Mouse (Mus musculus) T-helper 2 cell (primary cell): ENCODE results near the gene Fbxl8.

Experiments used
- in situ Hi-C: fragments of 300-600 bp; cut with MboI, MseI; formaldehyde crosslinking; loops from one replicate; pipeline ENCODE4 v1.15.1; 2025; ENCODE audit warnings: high pct_unique_total_duplicates

Fbxl8 gene

DNA sequence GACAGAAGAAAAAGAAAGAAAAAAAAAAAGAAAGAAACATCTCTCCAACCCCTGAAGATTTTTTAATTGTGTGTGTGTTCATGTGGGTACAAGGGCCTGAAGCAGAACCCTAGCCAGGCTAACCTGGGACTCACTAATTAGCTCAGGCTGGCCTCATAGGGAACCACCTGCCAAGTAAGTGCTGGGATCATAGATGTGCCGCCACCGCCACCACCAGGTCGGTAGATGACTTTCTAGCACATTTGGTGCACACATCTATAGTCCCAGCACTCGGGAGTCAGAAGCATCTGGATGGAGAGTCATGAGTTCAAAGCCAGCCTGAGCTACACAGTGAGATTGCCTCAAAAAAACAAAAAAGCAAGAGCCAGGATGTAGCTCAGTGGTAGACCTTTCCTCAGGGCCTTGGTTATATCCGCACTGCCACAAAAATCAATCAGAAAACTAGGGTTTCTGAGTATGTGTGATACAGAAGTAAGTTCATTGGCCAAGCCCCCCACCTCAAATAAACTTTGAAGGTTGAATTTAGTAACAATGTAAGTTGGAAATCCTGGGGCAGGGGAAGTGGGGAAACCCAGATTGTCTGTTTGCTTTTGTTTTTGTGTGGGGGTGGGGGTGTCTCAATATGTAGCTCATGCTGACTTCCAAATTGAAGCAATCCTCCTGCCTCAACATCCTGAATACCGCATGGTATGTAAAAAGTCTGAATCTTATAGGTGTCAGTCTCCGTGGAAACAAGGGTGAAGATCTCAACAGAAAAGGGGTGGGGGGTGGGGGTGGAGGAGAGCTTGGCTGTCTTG is 6.9 kb upstream of the Fbxl8 start:
- in situ Hi-C loops = no loop called here

DNA sequence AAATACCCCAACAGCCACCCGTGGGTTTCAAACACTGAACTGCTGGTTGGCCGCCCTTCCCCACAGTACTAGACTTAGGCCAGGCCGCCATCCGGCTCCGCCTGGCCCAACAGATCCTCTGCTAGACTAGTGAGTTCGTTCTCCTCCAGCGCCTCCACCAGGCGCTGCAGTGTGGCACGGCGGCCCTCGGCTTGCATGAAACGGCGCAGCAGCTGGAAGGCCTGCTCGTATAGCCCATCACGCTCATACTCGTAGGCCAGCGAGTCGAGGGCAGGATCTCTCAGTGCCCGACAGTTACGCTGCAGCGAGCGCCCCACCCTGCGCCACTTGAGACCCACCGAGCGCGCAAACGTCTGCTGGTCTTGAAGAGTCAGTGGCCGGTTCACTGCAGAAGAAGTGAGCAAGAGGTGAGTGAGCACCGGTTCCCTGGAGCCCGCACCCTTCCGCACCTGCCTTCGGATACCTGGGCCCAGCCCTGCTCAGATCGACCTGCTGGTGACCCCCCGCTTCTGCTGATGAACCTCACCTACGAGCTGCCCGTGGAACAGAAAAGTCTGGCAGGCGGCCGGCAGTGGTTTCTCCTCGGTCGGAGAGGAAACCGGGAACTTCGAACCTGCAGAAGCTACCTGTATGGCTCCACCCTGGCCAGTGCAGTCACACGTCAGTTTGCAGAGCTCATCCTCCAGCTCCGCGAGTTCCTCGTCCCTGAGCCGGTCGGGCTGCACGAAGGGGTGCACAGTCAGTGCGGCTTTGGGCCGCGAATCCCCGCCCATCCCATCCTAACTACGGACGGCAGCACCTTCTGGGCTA is 5.3 kb upstream of the Fbxl8 start:
- in situ Hi-C loops = no loop called here

DNA sequence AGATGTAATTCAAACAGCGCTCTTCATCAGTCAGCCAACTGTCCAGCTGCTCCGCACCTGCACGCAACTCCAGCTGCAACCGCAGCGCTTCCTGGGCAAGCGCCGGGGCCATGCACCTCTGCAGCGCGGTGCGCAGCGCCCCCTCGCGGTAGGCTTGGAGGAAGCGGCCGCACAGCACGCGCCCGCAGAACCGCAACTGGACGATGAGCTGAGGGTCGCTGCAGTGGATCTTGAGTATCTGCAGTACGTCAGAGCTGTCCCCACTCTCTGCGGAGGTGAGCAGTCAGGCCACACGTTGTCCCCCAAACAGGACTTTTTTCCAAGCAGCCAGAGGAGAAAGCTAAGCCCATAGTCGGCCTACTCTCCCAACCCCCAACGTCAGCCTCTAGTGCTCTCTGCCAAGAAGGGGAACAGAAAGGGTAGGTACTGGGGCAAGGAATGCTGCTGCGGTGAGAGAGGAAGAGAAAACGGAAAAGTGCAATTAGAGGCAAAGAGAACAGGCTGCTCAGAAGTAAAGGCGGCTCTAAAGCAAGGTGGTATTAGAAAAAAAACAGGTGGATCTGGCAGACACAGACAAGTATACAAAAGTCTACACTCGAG is 4.6 kb upstream of the Fbxl8 start:
- in situ Hi-C loops = no loop called here

DNA sequence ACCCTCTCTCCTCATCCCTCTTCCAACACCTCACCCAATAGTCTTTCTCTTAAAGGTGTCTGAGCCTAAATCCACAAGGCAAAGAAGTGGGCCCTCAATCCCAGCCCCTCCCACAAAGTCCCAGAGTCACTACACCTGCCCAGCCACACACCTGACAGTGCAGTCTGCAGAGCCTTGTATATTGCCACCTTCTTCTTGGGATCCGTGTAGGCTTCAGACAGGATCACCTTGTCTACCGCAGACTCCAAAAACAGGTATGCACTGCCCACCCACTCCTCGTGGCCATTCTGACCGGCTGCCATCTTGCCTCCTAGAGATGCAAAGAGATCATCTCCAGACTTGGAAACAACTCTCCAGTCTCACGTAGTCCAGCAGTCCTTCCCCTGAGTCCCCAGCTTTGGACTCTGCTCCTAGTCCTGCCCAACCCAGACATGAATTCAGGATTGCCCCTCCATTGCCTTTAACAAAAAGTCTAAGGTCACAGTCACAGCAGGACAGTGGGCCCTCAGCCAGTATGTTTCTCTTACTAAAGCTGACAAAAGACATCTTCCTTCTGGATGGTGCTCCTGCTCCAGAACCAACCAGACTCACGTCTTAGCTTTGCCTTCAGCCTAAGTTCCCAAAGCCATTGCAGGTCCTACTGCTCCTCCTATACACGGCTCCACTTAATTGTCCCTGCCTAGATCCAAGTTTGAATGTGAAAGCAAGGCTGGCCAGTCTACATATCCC is 3.9 kb upstream of the Fbxl8 start:
- in situ Hi-C loops = no loop called here

DNA sequence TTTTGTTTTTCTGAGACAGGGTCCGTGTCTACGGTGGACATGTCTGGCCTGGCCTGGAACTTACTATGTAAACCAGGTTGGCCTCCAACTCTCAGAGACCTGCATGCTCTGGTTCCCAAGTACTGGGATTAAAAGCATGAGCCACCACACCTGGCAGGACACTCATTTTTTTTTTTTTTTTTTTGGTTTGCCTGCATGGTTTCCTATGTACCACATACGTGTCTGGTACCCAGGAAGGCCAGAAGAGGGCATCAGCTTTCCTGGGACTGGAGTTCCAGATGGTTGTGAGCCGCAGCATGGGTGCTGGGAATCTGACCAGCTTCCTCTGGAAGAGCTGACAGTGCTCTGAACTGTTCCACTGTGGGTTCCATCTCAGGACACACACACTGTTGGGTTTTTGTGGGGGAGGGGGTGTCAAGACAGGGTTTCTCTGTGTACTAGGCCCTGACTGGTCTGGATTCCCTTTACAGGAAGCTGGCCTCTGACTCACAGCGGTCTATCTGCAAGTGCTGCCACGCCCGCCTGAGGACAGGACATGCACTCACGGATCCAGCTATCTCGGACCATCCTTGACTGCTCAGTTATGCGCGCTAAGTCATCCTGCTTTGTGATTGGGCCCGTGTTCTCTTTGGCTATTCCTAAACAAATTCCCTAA is 3.0 kb upstream of the Fbxl8 start:
- in situ Hi-C loops = no loop called here

DNA sequence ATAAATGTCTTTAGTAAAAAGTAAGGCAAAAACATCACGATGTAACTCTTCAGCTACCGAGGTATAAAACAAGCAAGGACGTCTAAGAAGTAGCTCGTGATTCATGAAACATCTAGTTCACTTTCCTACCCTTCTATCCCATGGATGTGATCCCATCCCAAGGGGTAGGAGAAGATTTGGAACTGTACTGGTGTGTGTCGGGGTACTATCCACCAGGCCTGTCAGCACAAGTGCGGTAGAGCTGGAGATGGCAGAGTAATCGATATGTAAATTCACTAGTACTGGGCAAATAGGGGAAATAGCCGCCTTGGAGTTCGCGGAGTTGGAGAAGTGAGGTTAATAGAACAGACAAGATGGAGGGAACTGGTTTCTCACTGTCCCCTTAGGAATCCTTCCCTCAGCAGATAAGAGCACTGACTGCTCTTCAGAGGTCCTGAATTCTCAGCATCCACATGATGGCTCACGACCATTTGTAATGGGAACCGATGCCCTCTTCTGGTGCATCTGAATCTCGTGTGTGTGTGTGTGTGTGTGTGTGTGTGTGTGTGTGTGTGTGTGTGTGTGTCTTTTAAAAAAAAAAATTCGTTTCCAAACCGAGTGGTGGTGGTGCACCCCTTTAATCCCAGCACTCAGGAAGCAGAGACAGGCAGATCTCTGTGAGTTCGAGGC is 1.1 kb upstream of the Fbxl8 start:
- in situ Hi-C loops = no loop called here

DNA sequence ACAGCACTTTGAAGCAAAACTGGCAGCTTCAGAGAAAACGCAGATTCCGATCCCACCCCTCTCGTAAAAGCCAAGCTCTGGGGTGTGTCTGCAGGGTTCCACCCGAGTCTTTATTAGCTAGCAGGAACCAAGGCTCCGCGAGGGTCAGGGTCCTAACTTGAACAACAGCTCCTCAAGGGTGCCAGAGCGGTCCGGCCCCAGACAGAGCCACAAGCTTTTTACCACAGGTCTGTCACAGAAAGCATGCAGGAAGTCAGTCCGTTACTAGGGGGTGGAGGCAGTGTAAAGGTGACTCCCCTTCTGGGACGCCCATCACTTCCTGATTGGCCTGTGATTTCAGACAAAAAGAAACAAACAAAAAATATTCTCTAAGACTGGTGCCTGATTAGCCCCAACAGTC is 680 bp downstream of the Fbxl8 start:
- in situ Hi-C loops = no loop called here

DNA sequence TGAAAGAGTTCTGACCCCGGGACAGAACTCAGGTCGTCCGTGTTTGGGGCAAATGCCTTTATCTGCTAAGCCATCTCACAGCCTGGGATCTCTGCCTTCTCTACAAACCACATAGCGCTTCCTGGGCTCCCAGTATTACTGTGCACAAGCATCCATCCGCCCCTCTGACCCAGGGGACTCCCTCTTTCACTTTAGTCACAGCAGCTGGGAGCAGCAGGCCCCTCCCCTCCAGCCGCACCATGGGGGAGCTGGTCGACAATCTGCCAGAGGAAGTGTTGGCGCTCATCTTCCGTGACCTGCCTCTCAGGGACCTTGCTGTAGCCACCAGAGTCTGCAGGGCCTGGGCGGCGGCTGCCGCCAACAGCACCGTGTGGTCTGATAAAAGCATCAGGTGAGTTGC is 2.3 kb downstream of the Fbxl8 start:
- in situ Hi-C loops = no loop called here

DNA sequence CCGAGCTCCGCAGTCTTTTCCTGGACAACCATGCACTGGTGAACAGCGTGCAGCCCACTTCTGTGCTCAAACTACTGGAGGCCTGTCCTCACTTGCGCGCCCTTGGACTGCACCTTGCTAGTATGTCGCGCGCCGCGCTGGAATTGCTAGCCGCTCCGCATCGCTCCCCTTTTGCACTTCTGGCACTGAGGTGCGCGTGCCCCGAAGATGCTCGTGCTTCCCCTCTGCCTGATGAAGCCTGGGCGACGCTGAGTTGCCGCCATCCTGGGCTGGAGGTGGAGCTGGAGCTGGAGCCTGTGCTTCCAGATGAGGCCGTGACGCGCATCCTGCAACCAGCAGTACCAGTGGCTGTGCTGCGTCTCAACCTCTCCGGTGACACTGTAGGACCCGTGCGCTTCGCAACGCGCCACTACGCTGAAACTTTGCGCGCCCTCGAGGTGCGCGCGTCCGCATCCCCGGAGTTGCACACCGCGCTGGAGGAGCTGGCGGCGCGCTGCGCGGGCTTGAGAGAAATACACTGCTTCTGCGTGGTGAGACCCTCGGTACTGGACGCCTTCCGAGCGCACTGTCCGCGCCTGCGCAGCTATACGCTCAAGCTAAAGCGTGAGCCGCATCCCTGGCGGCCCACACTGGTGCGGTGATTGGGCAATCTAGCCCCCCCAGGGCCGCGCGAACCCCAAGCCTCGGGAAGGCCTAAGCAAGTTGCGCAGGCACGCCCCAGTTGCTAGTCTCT is 4.1 kb downstream of the Fbxl8 start:
- in situ Hi-C loops = no loop called here

DNA sequence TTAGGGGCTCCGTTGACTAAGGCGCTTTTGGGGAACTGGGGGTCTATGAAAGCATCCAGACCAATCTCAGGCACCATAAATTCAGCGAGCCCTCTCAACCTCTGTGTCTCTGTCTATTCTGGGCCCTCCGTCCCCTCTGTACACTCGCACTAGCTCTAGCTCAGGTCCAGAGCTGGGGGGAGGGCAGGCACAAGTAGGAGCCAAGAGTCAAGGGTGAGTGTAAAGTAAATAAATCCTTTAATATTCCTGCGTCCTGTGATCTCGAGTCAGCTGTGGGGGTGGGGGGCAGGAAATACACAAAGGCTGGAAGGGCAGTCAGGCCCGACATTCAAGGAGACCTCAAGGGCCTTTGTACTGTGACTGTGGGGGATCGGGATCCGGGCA is 4.6 kb downstream of the Fbxl8 start:
- in situ Hi-C loops = no loop called here

DNA sequence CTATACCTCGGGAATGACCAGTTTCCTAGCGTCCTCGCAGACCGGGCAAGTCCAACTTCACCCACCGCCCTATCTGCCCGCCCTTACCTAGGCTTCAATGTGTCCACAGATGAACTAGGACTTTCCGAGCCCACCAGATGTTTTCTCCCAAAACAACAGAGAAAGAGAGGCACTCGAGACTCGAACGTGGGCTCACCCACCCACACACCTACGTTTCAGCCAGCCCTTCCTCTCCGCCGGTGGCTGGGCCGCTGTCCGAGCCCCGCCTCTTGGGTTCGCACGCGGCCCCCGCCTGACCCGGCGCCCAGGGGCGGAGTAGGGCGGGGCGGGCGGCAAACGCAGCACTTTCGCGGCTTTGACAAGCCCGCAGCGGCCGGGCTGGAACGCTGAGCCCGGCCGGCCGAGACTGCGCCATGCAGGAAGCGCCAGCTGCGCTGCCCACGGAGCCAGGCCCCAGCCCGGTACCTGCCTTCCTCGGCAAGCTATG is 5.1 kb downstream of the Fbxl8 start, which contains the start of gene Hsf4:
Gene Hsf4, plus strand, starts transcription at position 341 of the 487 bp plus-strand sequence.
- in situ Hi-C loops = no loop called here

DNA sequence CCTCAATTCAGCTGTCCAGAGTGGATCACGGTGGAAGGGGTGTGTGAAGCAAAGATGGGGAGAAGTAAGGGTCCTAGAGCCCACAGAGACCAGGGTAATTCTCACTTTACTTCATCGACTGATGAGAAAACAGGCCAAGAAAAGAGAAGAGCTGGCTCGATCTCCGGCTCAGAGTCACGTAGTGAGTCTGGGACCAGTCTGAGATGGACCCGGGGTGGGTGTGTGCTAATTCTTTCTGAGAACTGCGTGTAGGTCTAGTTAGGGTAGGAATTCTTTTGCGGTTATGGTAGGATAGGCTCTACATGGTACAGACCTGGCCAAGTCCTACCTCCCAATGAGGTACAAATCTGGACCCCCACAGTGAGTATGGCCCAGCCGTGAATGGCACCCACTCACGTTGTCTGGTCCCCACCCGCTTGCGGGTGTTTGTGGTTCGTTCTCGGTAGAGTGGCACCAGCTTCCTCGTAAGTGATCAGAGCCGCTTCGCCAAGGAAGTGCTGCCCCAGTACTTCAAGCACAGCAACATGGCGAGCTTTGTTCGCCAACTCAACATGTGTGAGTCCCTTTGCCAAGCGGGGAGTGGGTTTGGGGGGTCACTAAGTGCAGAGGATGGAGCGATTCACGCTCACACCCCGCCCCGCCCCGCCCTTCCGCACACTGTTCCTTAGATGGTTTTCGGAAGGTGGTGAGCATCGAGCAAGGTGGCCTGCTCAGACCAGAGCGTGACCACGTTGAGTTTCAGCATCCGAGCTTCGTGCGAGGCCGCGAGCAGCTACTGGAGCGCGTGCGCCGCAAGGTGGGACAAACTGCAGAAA is 5.9 kb downstream of the Fbxl8 start:
- in situ Hi-C loops = no loop called here

DNA sequence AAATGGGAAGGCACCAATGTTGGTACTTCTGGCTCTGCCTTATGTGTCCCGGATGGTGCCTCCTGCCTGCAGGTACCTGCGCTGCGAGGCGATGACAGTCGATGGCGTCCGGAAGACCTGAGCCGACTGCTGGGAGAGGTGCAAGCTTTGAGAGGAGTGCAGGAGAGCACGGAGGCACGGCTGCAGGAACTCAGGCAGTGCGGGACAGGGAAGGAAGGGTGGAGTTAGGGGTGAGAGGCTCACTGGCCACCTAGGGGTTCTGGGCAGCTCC is 6.4 kb downstream of the Fbxl8 start:
- in situ Hi-C loops = no loop called here

DNA sequence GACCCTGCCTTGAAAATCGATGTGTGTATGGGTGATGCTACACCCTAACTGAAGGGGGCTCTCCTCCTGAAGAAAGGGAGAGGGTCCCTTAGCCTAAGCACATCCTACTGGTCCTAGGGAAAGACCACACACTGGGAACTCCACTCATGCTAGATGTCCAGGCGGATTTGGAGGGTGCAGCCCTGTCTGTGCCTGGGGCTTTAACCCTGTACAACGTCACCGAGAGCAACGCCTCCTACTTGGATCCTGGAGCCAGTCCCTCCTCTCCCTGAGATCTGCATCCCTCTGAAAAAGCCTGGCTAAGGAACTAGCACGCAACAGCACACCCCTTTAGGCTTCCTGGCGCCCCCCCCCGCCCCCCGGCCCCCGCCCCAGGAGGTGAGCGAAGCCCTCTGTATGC is 10.9 kb downstream of the Fbxl8 start:
- in situ Hi-C loops = no loop called here

DNA sequence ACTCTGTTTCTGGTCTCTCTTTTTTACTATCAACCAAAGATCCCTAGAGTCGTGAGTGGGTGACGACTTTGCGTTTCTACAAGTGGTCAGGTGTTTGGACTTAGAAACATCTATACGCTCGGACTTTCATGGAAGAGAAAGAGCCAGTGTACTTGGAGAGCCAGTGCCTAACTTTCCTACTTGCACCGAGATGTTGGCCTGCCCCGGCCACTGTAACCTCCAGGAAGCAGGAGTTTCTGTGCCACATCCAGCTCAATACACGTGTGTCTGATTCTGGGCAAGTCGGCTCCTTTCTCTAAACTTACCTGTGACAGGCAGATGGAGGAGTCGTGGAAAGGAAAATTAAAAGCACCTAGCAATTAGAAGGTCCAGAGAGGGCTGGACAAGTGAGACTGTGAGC is 11.4 kb downstream of the Fbxl8 start, which contains the start of gene Nol3:
Gene Nol3, plus strand, starts transcription at position 301 of the 400 bp plus-strand sequence.
- in situ Hi-C loops = no loop called here

DNA sequence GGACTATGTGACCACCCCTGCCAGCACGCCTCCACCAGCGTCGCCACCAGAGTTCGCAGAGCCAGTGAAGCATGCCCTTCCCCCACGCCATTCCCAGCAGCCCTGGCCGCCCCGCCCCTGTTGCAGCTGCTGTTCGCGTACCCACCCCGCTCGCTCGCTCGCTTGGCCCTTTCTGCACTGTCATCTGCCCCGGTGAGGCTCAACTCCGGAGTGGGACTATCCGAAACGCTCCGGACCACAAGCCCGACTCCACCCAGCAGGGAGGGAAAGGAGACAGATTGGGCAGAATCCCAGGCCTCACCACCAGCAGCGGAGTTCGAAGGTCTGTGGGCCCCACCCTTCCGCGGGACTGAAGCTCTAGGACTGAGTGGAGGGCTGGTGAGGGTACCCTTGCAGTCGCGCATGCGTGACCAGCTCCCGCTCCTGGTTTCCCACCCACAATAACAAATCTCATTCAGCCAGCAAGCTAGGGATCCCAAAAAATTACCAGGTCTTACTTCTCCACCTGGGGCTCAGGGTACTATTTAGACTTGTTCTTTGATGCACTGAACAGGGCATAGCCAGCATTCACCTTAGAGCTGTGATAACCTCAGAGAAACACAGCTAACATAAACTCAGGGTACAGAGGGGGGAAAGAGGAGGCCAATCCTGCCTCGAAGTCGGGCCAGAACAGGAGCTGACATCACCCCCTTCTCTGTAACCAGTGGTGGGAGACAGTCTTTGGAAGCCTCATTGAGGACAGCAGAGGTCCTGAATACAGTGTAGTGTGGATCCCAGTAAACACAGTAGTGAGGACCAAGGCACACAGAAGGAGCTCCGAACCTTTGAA is 12.1 kb downstream of the Fbxl8 start:
- in situ Hi-C loops = no loop called here

DNA sequence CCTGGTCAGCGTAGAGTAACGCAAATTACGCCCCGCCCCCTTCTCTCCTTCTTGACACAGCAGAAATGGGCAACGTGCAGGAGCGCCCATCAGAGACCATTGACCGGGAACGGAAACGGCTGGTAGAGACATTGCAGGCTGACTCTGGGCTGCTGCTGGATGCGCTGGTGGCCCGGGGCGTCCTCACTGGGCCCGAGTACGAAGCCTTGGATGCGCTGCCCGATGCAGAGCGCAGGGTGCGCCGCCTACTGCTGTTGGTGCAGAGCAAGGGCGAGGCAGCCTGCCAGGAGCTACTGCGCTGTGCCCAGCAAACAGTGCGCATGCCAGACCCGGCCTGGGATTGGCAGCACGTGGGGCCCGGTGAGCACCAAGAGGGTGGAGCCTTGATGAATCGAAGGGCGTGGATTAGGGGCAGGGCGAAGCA is 14.5 kb downstream of the Fbxl8 start:
- in situ Hi-C loops = no loop called here

DNA sequence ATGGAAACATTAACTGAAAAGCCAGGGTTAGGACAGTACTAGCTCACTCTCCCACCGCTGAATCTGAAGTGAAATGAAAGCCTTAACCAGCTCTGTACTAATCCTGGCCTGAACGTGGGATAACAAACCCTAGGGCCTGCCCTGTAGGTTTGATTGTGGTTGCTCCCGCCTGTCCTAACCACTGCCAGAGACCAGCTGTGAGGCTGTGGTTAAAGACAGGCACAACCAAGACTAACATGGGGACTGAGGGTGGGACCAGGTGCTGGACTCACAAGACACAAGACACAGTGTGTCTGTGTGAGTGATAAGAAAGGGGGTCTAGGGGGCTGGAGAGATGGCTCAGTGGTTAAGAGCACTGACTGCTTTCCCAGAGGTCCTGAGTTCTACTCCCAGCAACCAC is 16.1 kb downstream of the Fbxl8 start:
- in situ Hi-C loops = no loop called here
